Mouse (Mus musculus) frontal cortex, adult (tissue): ENCODE data around the gene 2310061I04Rik.

Source experiments
- ATAC-seq: cut with Nextera tagmentation; 2 replicates; pipeline ENCODE4 v1.9.2; 2017; ENCODE audit warnings: mild to moderate bottlenecking, moderate library complexity, mixed read lengths; ENCODE audit not compliant: low TSS enrichment

2310061I04Rik gene

DNA sequence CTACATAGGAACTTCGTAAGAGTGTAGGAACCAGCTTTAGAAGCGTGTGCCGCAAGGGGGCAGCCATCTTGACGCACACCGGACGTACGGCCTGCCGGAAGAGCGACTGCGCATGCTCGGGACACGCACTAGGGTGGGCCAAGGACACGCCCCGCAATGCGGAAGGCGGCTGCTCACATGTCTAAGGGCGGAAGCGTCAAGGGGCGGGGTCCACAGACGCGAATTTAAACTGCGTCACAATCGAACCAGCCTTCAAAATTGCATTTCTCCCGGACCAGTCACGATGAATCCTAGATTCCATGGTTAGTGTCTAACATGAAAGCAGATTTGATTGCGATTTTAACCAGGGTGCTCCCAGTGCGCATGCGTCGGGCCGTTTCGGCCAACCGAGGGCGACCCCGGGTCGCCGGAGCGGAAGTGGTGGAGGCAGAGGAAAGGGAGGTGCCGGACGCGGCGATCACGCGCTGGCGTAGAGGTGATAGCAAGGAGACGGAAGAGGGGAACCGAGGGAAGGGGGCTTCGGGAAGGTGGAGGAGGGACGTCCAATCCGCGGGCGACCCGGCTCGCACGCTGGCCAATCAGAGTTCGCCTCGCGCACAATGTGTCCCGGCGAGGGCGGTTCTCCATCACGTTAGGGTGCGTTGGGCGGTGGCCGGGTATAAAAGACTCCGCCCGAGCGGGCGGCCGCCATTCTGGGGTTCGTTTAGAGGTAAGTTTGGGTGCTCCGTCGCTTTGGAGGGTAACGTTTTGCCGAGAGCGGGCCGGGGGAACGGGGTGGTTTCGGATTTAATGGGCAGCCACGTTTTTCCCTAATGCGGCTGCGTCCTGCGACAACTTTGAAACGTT is 19.3 kb upstream of the 2310061I04Rik start, which contains the start of the genes Mrps18b and Ppp1r10:
TSS of gene Mrps18b (minus strand) at position 93 of the 846 bp plus-strand sequence.
TSS of gene Ppp1r10 (plus strand) at position 138 of the 846 bp plus-strand sequence.
- ATAC-seq: peak; percentile 85

DNA sequence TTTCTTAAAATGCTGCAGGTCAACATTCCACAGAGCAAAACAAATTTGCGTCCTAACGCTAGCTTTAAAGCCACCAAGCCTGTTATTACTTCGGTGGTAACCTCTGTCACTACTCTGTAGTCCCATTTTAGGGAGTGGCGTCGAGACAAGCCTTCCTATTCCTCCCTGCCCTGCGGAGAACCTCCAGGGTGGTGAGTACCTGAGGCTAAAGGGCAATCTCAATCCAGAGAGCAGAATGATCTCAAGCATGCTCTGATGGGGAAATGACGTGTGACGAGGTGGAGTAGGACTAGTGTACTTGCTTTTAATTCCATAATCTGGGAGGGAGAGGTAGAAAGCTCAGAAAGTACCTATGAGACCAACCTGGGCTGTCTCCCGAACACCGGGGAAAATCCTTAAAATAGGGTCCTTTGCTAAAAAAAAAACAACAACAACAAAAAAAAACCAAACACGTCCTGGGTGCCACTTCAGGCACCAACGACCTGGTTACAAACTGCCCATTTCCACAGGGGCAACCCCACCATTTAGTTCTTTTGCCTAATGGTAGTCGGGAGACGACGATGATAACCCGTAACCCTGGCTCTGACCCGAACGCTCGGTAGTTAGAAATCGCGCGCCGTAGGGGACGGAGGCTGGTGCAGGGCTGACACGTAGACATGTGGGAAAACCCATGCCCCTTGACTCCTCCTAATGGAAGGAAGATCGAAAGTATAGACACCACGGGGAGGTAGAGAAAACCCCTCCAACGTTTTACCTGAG is 18.5 kb upstream of the 2310061I04Rik start:
- peak; percentile 1 for ATAC-seq

DNA sequence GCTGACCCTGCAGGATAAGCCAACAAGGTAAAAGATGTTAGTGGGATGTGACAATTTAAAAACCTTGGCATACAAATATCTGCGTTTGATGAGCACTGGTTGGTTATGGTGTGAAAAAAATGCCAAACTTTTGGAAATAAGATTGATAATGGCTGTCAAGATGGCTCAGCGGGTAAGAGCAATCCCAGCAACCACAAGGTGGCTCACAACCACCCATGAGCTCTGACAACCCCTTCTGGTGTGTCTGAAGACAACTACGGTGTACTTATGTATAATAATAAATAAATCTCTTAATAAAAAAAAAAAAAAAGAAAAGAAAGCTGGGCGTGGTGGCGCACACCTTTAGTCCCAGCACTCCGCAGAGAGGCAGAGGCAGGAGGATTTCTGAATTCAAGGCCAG is 17.7 kb upstream of the 2310061I04Rik start:
- no peak for ATAC-seq

- ATAC-seq: peak; percentile 93
These were observed 12.7 kb upstream of the 2310061I04Rik start, which contains the start of gene Atat1 for GRCm38 (mm10) chr17:35909919-35910369. TSS of gene Atat1 (minus strand) at chr17:35910075.

GRCm38 (mm10) chr17:35909186-35909918 is 12.1 kb upstream of the 2310061I04Rik start:
- no peak; the same call in 1 of the 2 replicates for ATAC-seq

- ATAC-seq: no peak
These were observed 10.4 kb upstream of the 2310061I04Rik start for GRCm38 (mm10) chr17:35907609-35908008.

- no peak for ATAC-seq
These were observed 8.4 kb upstream of the 2310061I04Rik start for GRCm38 (mm10) chr17:35905587-35905986.

DNA sequence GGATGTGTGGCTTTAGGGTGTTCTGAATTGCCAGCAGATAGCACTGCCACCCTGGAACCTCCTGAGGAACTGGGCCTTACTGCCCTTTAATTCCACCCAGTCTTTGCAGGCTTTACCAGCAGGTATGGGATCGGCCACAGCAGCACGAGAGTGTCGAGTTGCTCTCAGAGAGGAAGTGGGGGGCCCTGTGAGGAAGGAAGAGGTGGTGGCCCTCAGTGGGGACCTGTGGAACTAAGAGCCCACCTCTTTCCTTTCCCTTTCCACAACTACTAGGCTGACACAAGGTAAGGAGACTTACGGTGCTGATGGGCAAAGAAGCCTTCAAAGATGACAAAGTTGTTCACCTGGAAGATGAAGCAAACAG is 6.7 kb upstream of the 2310061I04Rik start:
- ATAC-seq: no peak

DNA sequence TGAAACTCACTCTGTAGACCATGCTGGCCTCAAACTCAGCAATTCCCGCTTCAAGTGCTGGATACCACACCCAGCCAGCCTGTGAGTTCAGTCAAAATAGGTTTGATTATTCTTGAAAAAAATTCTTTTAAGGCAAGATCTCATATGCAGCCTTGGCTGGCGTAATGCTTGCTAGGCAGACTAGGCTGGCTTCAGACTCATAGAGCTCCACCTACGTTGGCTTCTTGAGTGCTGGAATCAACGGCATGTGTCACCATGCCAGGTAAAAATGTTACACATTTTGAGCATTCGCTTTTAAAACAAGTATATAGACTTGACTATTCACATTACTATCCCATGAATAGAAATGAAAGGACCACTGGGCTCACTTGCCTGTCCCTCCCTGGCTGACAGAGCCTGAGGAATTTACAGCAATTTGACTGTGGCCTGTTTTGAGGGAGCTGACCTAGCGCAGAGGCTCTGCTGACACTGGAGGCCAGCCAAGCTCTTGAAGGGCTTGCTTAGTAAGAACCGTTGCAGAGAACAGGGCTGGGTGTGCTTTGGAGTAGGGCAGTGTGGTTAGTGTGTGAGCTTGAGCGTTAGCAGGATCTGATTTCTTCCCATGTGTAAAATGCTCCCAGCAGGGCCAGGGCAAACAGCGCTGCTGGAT is 6.2 kb upstream of the 2310061I04Rik start:
- no peak for ATAC-seq

GRCm38 (mm10) chr17:35900636-35901035 is 3.4 kb upstream of the 2310061I04Rik start:
- ATAC-seq: no peak

DNA sequence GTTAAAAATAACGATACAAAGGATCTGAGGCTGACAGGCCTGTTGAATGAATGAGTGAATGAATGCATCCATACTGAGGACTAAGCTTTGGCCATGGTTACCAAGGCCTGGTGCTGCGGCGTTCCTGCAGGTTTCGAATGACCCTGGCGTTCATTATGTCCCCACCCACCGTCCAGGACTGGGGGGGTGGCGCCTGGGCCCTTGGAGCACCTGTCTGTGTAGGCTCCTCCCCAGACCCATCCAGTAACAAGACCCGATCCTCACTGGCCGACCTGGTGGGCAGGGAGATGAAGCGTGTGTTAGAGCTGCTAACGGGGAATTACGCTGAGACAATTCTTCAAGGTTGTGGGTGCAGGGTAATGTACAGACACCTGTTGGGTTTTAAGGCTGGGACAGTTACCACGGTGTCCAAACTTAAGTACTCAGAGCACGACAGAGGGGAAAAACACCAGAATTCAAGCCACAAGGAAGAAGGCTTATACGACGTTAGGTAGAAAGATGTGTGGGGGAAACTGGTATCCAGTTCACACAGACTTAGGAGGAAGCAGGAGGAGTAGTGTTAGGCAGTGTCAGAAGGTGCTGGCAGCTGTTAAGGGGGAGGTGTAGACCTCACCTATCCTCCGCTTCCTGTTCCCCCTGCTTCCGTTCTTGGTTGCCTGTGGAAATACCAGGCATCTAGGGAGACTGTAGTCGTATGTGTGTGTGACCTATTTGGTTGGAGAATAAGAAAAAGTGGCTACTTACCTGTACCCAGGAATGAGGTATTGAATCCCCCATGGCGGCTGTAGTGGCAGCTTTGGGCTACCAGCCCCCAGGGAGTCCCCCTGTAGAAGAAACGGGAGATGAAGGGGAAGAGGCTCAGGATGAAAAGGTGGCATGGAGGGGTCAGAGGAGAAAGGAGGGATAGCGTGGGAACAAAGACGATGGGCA is 678 bp upstream of the 2310061I04Rik start:
- peak; percentile 29; the same call in 1 of the 2 replicates for ATAC-seq

DNA sequence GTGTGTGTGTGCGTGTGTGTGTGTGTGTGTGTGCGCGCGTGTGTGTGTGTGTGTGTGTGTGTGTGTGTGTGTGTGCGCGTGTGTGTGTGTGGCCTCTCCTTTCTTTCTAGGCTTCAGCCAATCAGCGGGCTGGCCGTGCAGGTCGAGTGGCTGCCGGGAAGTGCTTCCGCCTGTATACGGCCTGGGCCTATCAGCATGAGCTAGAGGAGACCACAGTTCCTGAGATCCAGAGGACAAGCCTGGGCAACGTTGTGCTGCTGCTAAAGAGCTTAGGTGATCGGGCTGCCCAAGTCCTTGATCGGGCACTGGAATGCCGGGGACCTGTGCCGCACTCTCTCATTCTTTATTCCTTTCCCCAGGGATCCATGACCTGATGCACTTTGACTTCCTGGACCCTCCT is 9.5 kb downstream of the 2310061I04Rik start:
- no peak for ATAC-seq

- no peak for ATAC-seq
These were observed 13.5 kb downstream of the 2310061I04Rik start for GRCm38 (mm10) chr17:35883777-35884176.

DNA sequence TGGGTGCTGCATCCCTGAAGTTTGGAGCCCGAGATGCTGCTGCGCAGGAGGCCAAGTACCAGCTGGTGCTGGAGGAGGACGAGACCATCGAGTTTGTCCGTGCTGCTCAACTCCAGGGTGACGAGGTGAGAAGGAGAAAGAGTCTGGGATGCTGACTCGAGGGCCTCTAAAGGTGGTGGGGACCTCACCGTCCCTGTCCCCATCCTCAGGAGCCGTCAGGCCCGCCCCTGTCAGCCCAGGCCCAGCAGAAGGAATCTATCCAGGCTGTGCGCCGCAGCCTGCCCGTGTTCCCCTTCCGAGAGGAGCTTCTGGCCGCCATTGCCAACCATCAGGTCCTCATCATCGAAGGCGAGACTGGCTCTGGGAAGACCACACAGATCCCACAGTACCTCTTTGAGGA is 14.3 kb downstream of the 2310061I04Rik start:
- no peak for ATAC-seq

- peak; percentile 85 for ATAC-seq
These were observed 17.8 kb downstream of the 2310061I04Rik start, which contains the start of gene Dhx16 for GRCm38 (mm10) chr17:35879245-35880057. TSS of gene Dhx16 (plus strand) at chr17:35879819.

DNA sequence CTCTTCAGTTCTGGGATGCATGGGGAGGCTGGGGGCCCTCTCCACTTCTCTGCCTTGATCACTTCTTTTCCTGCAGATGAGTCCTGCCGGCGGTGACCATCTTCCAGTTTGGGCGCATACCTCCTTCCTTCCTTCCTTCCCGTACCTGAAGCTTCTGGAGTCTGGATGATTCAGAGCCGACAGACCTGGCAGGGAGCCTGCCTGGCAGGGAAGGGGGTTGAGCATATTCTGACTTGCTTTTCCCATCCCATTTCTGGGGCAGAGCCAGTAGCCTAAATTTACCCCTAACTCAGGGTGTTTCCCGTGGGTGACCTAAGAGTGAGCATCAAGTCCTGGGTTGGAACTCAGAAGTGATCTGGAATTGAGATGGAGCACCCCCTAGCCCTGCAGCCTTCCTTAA is 22.5 kb downstream of the 2310061I04Rik start:
- ATAC-seq: peak; percentile 53; the same call in 1 of the 2 replicates

DNA sequence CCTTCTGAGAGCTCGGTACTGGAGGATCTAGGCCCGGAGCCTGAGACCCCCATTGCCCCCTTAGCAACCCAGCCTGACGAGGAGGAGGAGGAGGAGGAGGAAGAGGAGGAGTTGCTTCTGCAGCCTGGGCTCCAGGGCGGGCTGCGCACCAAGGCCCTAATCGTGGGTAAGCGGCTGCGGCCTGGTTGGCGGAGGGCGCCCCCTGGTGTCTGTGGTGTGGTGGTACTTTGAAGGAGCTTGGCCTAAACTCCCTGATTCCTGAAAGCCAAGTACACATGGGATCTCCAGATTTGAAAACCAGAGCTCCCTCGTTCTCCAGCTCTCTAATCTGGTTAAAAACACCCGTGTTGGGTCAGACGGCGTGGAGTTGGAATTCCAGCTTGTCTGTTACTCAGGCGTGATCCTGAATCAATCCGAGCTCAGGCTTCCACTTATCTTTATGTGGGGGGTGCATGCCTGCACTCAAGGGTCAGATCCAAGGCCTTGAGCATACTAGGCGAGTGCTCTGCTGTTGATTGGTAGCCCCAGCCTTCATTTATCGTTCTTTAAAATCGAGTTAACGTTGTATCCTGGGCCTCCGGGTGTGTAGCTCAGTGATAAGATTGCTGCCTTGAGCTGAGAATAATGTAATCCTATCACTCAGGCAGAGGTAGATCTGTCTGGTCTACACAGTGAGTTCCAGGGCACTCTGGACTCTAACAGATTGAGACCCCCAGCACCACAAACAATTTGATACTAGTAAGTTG is 23.3 kb downstream of the 2310061I04Rik start:
- ATAC-seq: peak; percentile 79

GRCm38 (mm10) chr17:35870884-35871696 is 26.1 kb downstream of the 2310061I04Rik start:
- ATAC-seq: no peak
